Mouse (Mus musculus) cerebellum, adult 2 months (tissue): ENCODE results near the gene Igf1r.

Source experiments
- CTCF ChIP-seq: fragments of 200-500 bp; IDR thresholded peaks from 2 replicates; pipeline ENCODE4 v1.5.1; 2011; ENCODE audit warnings: low read depth, mild to moderate bottlenecking, control low read depth, low read length, moderate library complexity, borderline replicate concordance; ENCODE audit not compliant: insufficient read depth
- POLR2A ChIP-seq: fragments of 200-500 bp; IDR thresholded peaks from 2 replicates; pipeline ENCODE4 v1.6.1; 2011; ENCODE audit warnings: low read length, control low read depth, borderline replicate concordance; ENCODE audit not compliant: insufficient read depth

GRCm38 (mm10) chr7:68030846-68031245 lies 78.2 kb downstream of the Igf1r start:
- TF ChIP-seq POLR2A (no peak), CTCF (no peak)
